Mouse (Mus musculus) liver, embryonic 11.5 days (tissue): ENCODE results near the gene Mycn. TPM values are rescaled to one million over a fixed set of nuclear protein-coding genes. Genes with fewer than 3 reads are reported as not detected.

Source experiments
- ATAC-seq: fragments of 200-750 bp; cut with Nextera tagmentation; replicated peaks from 2 replicates; pipeline ENCODE4 v1.8.0; 2017; ENCODE audit warnings: moderate number of reproducible peaks, mild to moderate bottlenecking, moderate TSS enrichment, moderate library complexity; ENCODE audit not compliant: low FRiP score
- DNase-seq: peaks from one replicate; pipeline ENCODE4 v3.0.0-alpha.2; 2017; ENCODE audit warnings: low spot score
- H3K27ac ChIP-seq: fragments of 300-500 bp; sonication (generic); 2 replicates; pipeline ENCODE4 v1.5.1; 2014; ENCODE audit warnings: mild to moderate bottlenecking, low read depth, low read length, control low read depth
- H3K27me3 ChIP-seq: fragments of 300-500 bp; sonication (generic); replicated peaks from 2 replicates; pipeline ENCODE4 v1.6.1; 2014; ENCODE audit warnings: low read length, mixed read lengths; ENCODE audit not compliant: control insufficient read depth, insufficient read depth
- H3K36me3 ChIP-seq: fragments of 300-500 bp; sonication (generic); 2 replicates; pipeline ENCODE4 v1.6.1; 2014; ENCODE audit warnings: mild to moderate bottlenecking, low read length, moderate library complexity, mixed read lengths; ENCODE audit not compliant: control insufficient read depth, insufficient read depth
- H3K4me1 ChIP-seq: fragments of 300-500 bp; sonication (generic); replicated peaks from 2 replicates; pipeline ENCODE4 v1.6.1; 2014; ENCODE audit warnings: low read length, mixed read lengths; ENCODE audit not compliant: control insufficient read depth, insufficient read depth
- H3K4me2 ChIP-seq: fragments of 300-500 bp; sonication (generic); 2 replicates; pipeline ENCODE4 v1.6.1; 2014; ENCODE audit warnings: mild to moderate bottlenecking, control low read depth, moderate library complexity
- H3K4me3 ChIP-seq: fragments of 300-500 bp; sonication (generic); 2 replicates; pipeline ENCODE4 v1.5.1; 2014; ENCODE audit warnings: low read depth, low read length, control low read depth
- H3K9ac ChIP-seq: fragments of 300-500 bp; sonication (generic); 2 replicates; pipeline ENCODE4 v1.6.1; 2014; ENCODE audit warnings: low read depth, low read length, control low read depth
- H3K9me3 ChIP-seq: fragments of 300-500 bp; sonication (generic); 2 replicates; pipeline ENCODE4 v1.6.1; 2016; ENCODE audit warnings: low read length, inconsistent platforms, mixed read lengths; ENCODE audit not compliant: control insufficient read depth
- WGBS: fragments of 180-500 bp; shearing (Covaris S2); extraction: QIAGEN DNeasy Blood & Tissue Kit; methylation state at CpG from one replicate; pipeline ENCODE4 v1.1.7; 2014; 5-methylcytosine and 5-hydroxymethylcytosine counted together
- polyA plus RNA-seq: library from polyadenylated mRNA; unstranded; fragments of >200 nt; fragmentation: Nextera tagmentation; extraction: Ambion mirVana; gene quantifications from 2 replicates; pipeline ENCODE4 v1.2.1, GENCODE M21; 2014

Mycn gene
- polyA plus RNA-seq, 1 experiment from 2014 or later = 35.4 TPM

DNA sequence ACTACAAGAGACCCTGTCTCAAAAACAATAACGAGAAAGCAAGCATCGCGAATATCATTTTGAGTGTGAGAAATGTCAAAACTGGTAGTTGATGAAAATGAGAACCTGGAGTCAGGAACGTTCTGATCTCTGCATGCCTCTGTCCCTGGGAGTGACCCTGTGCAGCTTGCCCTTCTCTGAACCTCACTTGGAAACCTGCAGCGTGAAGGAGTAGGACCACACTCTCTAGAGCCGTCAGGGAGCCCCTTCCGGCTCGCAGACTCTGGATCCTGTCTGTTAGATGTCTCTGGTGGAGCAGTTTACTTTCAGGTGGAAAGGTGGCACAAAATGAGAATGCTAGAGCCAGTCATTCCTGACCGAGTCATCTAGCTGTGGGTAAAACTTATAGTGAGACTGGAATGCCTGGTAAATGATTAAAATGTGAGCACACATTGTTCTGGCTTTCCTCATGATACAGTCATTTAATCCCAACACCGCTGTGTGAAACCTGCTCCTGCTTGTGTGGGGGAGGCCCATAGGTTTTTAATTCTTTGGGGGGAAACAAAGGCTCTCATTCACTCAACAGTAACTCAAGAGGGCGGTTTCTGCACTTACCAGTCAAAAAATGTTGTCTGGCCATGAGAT, 31.2 kb downstream of the Mycn start:
- Histone ChIP-seq H3K4me2 (peak overlapping the region; percentile 4; the same call in 1 of the 2 replicates), H3K36me3 (no peaks in the 10 kb centered on the region), H3K9ac (no peak overlapping the region), H3K27ac (no peak overlapping the region), H3K9me3 (no peaks in the 10 kb centered on the region), H3K27me3 (peaks cover 4% of the 10 kb centered on the region), H3K4me3 (no peak overlapping the region), H3K4me1 (no peaks in the 10 kb centered on the region)
- 75% methylated on average over 11 of the region's 11 CpGs for WGBS
- ATAC-seq (no peak), DNase-seq (no peak)

DNA sequence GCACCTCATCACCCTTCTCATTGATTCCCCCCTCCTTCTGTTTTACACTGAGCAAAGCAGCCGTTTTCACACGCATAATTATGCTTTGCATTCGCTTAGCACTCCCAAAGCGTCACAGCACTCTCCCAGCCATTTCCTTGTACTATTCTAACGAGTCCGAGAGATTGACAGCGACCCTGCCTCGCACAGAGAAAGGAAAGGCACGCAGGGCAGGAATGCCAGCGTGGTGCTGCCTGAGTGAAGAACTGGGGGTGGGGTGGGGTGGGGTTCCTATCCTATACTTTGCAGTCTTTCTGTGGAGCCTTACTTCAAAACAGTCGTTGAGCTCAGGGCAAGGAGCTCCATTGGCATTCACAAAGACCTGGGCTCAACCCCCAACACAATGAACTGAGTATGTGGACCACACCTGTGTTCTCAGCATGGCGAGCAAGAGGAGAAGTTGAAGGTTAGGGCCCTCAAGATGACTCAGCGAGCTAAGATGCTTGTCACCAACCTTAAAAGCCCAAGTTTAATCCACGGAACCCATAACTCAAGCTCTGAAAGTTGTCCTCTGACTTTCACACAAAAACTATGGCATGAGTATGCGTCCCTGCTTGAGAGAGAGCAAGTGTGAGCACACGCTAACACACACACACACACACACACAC, 32.0 kb downstream of the Mycn start:
- WGBS = 59% methylated on average over 16 of the region's 16 CpGs
- H3K4me3 ChIP-seq = no peak overlapping the region
- no peak overlapping the region for H3K27ac ChIP-seq
- no peaks in the 10 kb centered on the region for H3K36me3 ChIP-seq
- H3K4me2 ChIP-seq = no peak overlapping the region
- ATAC-seq (no peak), DNase-seq (no peak)
- no peak overlapping the region for H3K9ac ChIP-seq
- H3K9me3 ChIP-seq = no peaks in the 10 kb centered on the region
- no peaks in the 10 kb centered on the region; the same call in 1 of the 2 replicates for H3K4me1 ChIP-seq
- peaks cover 8% of the 10 kb centered on the region for H3K27me3 ChIP-seq

DNA sequence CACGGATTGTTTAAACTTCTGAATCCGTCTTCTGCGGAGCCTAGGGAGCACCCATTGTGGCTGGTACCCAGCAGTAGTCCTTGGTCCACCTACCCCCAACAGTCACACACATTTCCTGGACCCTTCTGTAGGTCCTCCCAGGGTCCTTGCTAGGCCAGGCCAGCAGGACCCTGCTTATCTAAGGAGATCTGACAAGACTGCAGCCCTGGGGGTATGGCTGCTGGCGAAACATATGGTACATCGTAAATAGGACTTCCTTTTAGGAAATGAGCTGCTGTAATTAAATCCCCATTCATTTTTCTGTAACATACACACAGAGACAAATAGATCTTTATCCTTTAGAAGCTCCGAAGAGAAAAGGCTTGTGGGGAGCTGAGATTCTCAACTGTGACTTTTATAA, 34.9 kb downstream of the Mycn start:
- ATAC-seq = no peak
- Histone ChIP-seq H3K4me1 (no peaks in the 10 kb centered on the region; the same call in 1 of the 2 replicates), H3K36me3 (no peaks in the 10 kb centered on the region), H3K27me3 (peaks cover 17% of the 10 kb centered on the region), H3K27ac (no peak overlapping the region), H3K4me3 (no peak overlapping the region), H3K9me3 (no peaks in the 10 kb centered on the region), H3K4me2 (no peak overlapping the region), H3K9ac (no peak overlapping the region)
- WGBS = 46% methylated on average over 6 of the region's 6 CpGs
- DNase-seq = no peak

DNA sequence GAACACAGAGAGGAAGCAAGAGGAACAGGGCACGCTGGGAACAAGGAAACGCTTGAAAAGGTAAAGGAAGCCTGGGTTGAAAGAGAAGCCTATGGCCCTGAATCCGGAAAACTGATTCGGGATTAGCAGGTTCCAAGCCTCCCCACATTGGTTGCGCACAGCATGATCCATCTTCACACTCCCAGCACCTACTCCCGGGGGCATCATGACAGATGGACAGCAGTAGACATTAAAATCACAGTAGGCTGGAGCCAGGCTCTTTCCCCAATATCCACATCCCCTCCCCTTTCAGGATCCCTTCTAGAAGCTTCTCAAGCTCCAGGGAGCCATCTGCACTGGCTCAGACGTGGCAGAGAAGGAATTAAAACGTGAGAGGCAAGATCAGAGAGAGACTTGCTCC, 35.4 kb downstream of the Mycn start:
- ATAC-seq (no peak), DNase-seq (no peak)
- no peak overlapping the region for H3K4me2 ChIP-seq
- no peak overlapping the region for H3K4me3 ChIP-seq
- H3K9ac ChIP-seq = no peak overlapping the region
- H3K36me3 ChIP-seq = no peaks in the 10 kb centered on the region
- no peak overlapping the region for H3K27ac ChIP-seq
- no peaks in the 10 kb centered on the region for H3K9me3 ChIP-seq
- H3K27me3 ChIP-seq = peaks cover 17% of the 10 kb centered on the region
- no peaks in the 10 kb centered on the region; the same call in 1 of the 2 replicates for H3K4me1 ChIP-seq
- 42% methylated on average over 8 of the region's 8 CpGs for WGBS

DNA sequence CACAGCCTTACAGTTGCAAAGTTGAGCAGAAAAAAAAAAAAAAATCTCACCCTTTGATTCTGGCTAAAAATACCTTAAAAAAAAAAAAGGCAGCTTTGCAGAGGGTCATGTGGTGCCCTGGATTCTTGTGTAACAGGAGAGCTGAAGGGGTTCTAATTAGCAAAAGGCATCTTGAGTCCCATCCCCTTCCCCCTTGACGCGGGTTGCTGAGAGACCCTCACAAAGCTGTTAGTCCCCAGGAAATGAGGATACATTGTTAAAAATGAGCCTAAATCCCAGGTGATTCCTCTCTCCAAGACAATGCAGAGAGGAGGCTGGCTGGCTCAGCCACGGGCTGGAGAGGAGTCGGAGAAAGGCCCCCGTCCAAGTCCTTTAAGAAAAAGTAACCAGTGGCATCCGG, 36.6 kb downstream of the Mycn start:
- Histone ChIP-seq H3K4me1 (no peaks in the 10 kb centered on the region; the same call in 1 of the 2 replicates), H3K27ac (no peak overlapping the region), H3K9me3 (no peaks in the 10 kb centered on the region), H3K4me3 (no peak overlapping the region), H3K27me3 (peaks cover 17% of the 10 kb centered on the region), H3K9ac (no peak overlapping the region), H3K36me3 (no peaks in the 10 kb centered on the region), H3K4me2 (no peak overlapping the region)
- DNase-seq (no peak), ATAC-seq (no peak)
- WGBS = 44% methylated on average over 6 of the region's 6 CpGs

DNA sequence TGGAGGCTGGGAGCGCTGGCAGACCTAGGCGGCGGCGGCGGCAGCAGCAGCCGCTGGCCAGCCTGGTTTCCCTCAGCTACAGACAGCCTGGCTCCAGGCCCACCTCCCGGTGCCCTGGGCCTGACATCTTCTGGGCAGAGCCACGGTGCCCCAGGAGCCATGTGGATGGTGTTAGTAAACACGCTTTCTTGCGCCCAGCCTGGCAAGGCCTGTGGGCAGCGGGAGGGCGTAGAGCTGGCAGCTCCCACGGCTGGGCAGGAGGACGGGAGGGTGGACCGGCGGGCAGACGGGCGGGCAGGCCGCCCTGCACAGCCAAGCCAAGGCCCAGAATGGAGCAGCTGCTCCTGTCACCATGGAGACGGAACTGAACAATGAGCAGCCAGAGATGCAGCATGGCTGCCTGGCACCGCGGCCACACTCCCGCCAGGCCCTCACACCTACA, 37.2 kb downstream of the Mycn start:
- H3K4me2 ChIP-seq = peak overlapping the region; percentile 56
- H3K27ac ChIP-seq = no peak overlapping the region
- H3K9me3 ChIP-seq = no peaks in the 10 kb centered on the region
- no peak for ATAC-seq
- DNase-seq = peak; percentile 37
- H3K4me1 ChIP-seq = no peaks in the 10 kb centered on the region; the same call in 1 of the 2 replicates
- no peaks in the 10 kb centered on the region for H3K36me3 ChIP-seq
- peaks cover 17% of the 10 kb centered on the region for H3K27me3 ChIP-seq
- 0 out of 2 replicates have a peak overlapping the region, but pooled peaks have one; percentile 14 for H3K9ac ChIP-seq
- peak overlapping the region; percentile 17; the same call in 1 of the 2 replicates for H3K4me3 ChIP-seq
- WGBS = 24% methylated on average over 23 of the region's 23 CpGs

DNA sequence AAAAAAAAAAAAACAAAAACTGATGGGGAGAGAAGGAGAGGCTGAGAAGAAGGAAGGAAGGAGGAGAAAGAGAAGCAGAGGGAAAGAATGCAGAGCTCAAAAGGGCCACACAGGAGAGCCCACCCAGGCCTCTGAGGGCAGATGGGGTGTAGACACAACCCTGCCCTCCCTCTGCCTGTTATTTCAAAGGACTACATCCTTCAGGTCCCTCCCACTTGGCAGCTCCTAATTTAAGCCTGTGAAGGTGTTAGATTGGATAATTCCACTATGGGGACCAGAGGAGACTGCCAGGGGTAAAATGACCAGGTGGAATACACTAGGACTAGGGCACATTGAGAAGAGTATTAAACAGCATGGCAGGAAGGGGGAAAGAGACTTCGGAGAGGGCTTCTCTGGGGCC, 37.6 kb downstream of the Mycn start:
- Histone ChIP-seq H3K36me3 (no peaks in the 10 kb centered on the region), H3K9ac (no peak overlapping the region), H3K27me3 (peaks cover 17% of the 10 kb centered on the region), H3K4me1 (no peaks in the 10 kb centered on the region; the same call in 1 of the 2 replicates), H3K4me2 (peak overlapping the region; percentile 56; the same call in 1 of the 2 replicates), H3K9me3 (no peaks in the 10 kb centered on the region), H3K27ac (no peak overlapping the region), H3K4me3 (no peak overlapping the region)
- DNase-seq (no peak), ATAC-seq (no peak)
- WGBS = 25% methylated on average over 1 of the region's 1 CpGs

DNA sequence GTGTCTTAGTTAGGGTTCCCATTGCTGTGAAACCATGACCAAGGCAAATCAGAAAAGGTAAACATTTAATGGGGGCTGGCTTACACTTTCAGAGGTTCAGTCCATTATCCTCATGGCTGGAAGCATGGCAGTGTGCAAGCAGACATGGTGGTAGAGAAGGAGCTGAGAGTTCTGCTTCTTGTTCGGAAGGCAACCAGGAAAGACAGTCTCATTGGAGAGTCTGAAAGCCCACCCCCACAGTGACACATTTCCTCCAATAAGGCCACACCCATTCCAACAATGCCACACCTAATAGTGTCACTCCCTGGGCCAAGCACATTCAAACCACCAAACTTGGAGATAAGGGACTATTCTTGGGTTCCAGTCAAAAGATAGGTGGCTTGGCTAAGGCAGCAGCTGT, 39.3 kb downstream of the Mycn start:
- 83% methylated on average over 1 of the region's 1 CpGs for WGBS
- Histone ChIP-seq H3K4me1 (no peaks in the 10 kb centered on the region; the same call in 1 of the 2 replicates), H3K9me3 (no peaks in the 10 kb centered on the region), H3K4me2 (no peak overlapping the region), H3K27ac (no peak overlapping the region), H3K9ac (no peak overlapping the region), H3K4me3 (no peak overlapping the region), H3K36me3 (no peaks in the 10 kb centered on the region), H3K27me3 (peaks cover 17% of the 10 kb centered on the region)
- DNase-seq = no peak
- no peak for ATAC-seq
